ENCODE assay signal across 8 mouse cellular contexts in genomic region chr10:79988506-79989271, GRCm38 (mm10). TPM values are rescaled to one million over a fixed set of nuclear protein-coding genes. Genes with fewer than 3 reads are reported as not detected.
DNase-seq lines count a peak whose midpoint lies in the region; ATAC-seq and TF ChIP-seq lines count a peak whose summit lies in the region.

TSS of gene Cnn2 (plus strand) at chr10:79988584.

- peak within 1 kb of the TSS; percentile 84 for H3K9ac ChIP-seq in intestine, embryonic 15.5 days
- peak within 1 kb of the TSS; percentile 73 for H3K9ac ChIP-seq in liver, postnatal 0 days (replicated peaks)
- peak within 1 kb of the TSS; percentile 44; the same call in 1 of the 2 replicates for H3K9ac ChIP-seq in neural tube, embryonic 12.5 days

- H3K36me3 ChIP-seq in E14TG2a.4 (ENCODE audit: insufficient read depth, low read length), result peaks cover 27% of the 10 kb centered on the region
- peaks cover 27% of the 10 kb centered on the region for H3K36me3 ChIP-seq in intestine, embryonic 15.5 days
- peaks cover 12% of the 10 kb centered on the region for H3K36me3 ChIP-seq in liver, postnatal 0 days (replicated peaks; ENCODE audit: insufficient read depth, low read length)
- H3K36me3 ChIP-seq in neural tube, embryonic 12.5 days, result peaks cover 7% of the 10 kb centered on the region

- DNase-seq in brain, embryonic 14.5 days (ENCODE audit: low read depth), result peak; percentile 24
- no peak for DNase-seq in gonadal fat pad, adult 2 months (ENCODE audit: low read depth)
- DNase-seq in liver, postnatal 0 days, result peak; percentile 50
- DNase-seq in urinary bladder, postnatal 14 days (ENCODE audit: low spot score), result peak; percentile 68
- no peak for DNase-seq in cerebellum, adult 11-12 months

- under 1% methylated on average over 59 of the region's 59 CpGs for WGBS in intestine, embryonic 15.5 days
- WGBS in liver, postnatal 0 days (ENCODE audit: insufficient replicate concordance), result under 1% methylated on average over 59 of the region's 59 CpGs
- under 1% methylated on average over 59 of the region's 59 CpGs for WGBS in neural tube, embryonic 12.5 days

- peak within 1 kb of the TSS; percentile 89 for H3K4me2 ChIP-seq in intestine, embryonic 15.5 days (replicated peaks)
- H3K4me2 ChIP-seq in liver, postnatal 0 days (ENCODE audit: low read depth, low read length), result peak within 1 kb of the TSS; percentile 78
- peak within 1 kb of the TSS; percentile 58 for H3K4me2 ChIP-seq in neural tube, embryonic 12.5 days (replicated peaks)

- TF ChIP-seq EP300 in liver, postnatal 0 days (IDR thresholded peaks at IDR 0.05; ENCODE audit: low read depth), result no peak

- TF ChIP-seq CTCF in E14TG2a.4 (conservative IDR thresholded peaks at IDR 0.05; ENCODE audit: low read length), result no peak
- TF ChIP-seq CTCF in brain, embryonic 14.5 days (IDR thresholded peaks at IDR 0.05; ENCODE audit: borderline replicate concordance, extremely low read depth, insufficient read depth, insufficient read length), result no peak
- TF ChIP-seq CTCF in liver, postnatal 0 days (IDR thresholded peaks at IDR 0.05; ENCODE audit: low read depth), result no peak

- peak within 1 kb of the TSS; percentile 86 for H3K4me3 ChIP-seq in E14TG2a.4 (replicated peaks; ENCODE audit: low read length)
- H3K4me3 ChIP-seq in intestine, embryonic 15.5 days (replicated peaks), result peak within 1 kb of the TSS; percentile 69
- H3K4me3 ChIP-seq in liver, postnatal 0 days (ENCODE audit: low read depth, low read length), result peak within 1 kb of the TSS; percentile 63
- peak within 1 kb of the TSS; percentile 46 for H3K4me3 ChIP-seq in neural tube, embryonic 12.5 days

- H3K27ac ChIP-seq in intestine, embryonic 15.5 days, result peak within 1 kb of the TSS; percentile 96
- H3K27ac ChIP-seq in liver, postnatal 0 days (ENCODE audit: low read depth), result peak within 1 kb of the TSS; percentile 88
- no peak within 1 kb of the TSS for H3K27ac ChIP-seq in neural tube, embryonic 12.5 days

- ATAC-seq in intestine, embryonic 15.5 days, result peak; percentile 10; the same call in 1 of the 2 replicates
- ATAC-seq in liver, postnatal 0 days, result no peak
- ATAC-seq in neural tube, embryonic 12.5 days (ENCODE audit: low FRiP score, low read depth), result no peak

- H3K9me3 ChIP-seq in E14TG2a.4 (ENCODE audit: low read length), result peaks cover 5% of the 10 kb centered on the region
- no peaks in the 10 kb centered on the region for H3K9me3 ChIP-seq in intestine, embryonic 15.5 days
- no peaks in the 10 kb centered on the region for H3K9me3 ChIP-seq in liver, postnatal 0 days (ENCODE audit: low read length)
- 0 out of 2 replicates have a peak, but pooled peaks cover 3% of the 10 kb centered on the region for H3K9me3 ChIP-seq in neural tube, embryonic 12.5 days

- peaks cover 60% of the 10 kb centered on the region for H3K4me1 ChIP-seq in E14TG2a.4 (replicated peaks; ENCODE audit: low read depth, low read length)
- peaks cover 41% of the 10 kb centered on the region for H3K4me1 ChIP-seq in intestine, embryonic 15.5 days (replicated peaks)
- H3K4me1 ChIP-seq in liver, postnatal 0 days (ENCODE audit: insufficient read depth), result peaks cover 31% of the 10 kb centered on the region
- H3K4me1 ChIP-seq in neural tube, embryonic 12.5 days, result peaks cover 24% of the 10 kb centered on the region

- H3K27me3 ChIP-seq in E14TG2a.4 (ENCODE audit: insufficient read depth, low read length), result peaks cover 22% of the 10 kb centered on the region
- no peaks in the 10 kb centered on the region for H3K27me3 ChIP-seq in intestine, embryonic 15.5 days (replicated peaks)
- H3K27me3 ChIP-seq in liver, postnatal 0 days (ENCODE audit: insufficient read depth, low read length), result peaks cover 14% of the 10 kb centered on the region
- H3K27me3 ChIP-seq in neural tube, embryonic 12.5 days (replicated peaks), result peaks cover 40% of the 10 kb centered on the region

- TF ChIP-seq POLR2A in brain, embryonic 14.5 days (IDR thresholded peaks at IDR 0.05; ENCODE audit: borderline replicate concordance, extremely low read depth, insufficient read depth, insufficient read length, poor library complexity, severe bottlenecking), result no peak

RNA-seq across cellular contexts. Expression of gene Cnn2, which starts in this region (rescaled TPM):
- 21.2 and 30.7 TPM in 2 replicates for polyA plus RNA-seq in brain, embryonic 14.5 days (2012; rRNA removed)
- polyA plus RNA-seq in gonadal fat pad, adult 2 months (2012; rRNA removed), result 68.5 and 75.3 TPM in 2 replicates
- polyA plus RNA-seq in intestine, embryonic 15.5 days (2015; fragmentation: Nextera tagmentation; extraction: Ambion mirVana), result 239 and 242 TPM in 2 replicates
- polyA plus RNA-seq in liver, postnatal 0 days (2015; fragmentation: Nextera tagmentation; extraction: Ambion mirVana), result 40.7 and 42.8 TPM in 2 replicates
- polyA plus RNA-seq in neural tube, embryonic 12.5 days (2016; fragmentation: Nextera tagmentation; extraction: Ambion mirVana), result 106 and 107 TPM in 2 replicates

Comparison
In these comparisons a context has a peak if more than half of its experiments do, and no peak if none do; other contexts are left out.
1. DNase-seq: peak in brain, embryonic 14.5 days (single experiment), liver, postnatal 0 days (single experiment) and urinary bladder, postnatal 14 days (single experiment); none in gonadal fat pad, adult 2 months (single experiment) and cerebellum, adult 11-12 months (single experiment).
2. Peak in every context shown above with its lines, with median percentiles within 50 percentile points of each other: H3K4me3 ChIP-seq, H3K4me2 ChIP-seq and H3K9ac ChIP-seq.